Mouse (Mus musculus): ENCODE measurements around the gene Gtf3c2.

The Gtf3c2 gene

GRCm38 (mm10) chr5:31138241-31138967, 41.5 kb downstream of the Gtf3c2 start, which contains the start of gene Ucn:
Gene Ucn, minus strand, starts transcription at chr5:31138829.
- no peak for DNase-seq

GRCm38 (mm10) chr5:31137658-31138057, 42.3 kb downstream of the Gtf3c2 start:
- no peak for DNase-seq

GRCm38 (mm10) chr5:31136730-31137424, 43.1 kb downstream of the Gtf3c2 start:
- no peak for DNase-seq

GRCm38 (mm10) chr5:31126050-31126449, 53.9 kb downstream of the Gtf3c2 start:
- DNase-seq, result no peak

GRCm38 (mm10) chr5:31123481-31123880, 56.5 kb downstream of the Gtf3c2 start:
- DNase-seq, result no peak

- no peak for DNase-seq
Observed at GRCm38 (mm10) chr5:31121111-31121510, 58.8 kb downstream of the Gtf3c2 start.

GRCm38 (mm10) chr5:31116912-31117311, 63.0 kb downstream of the Gtf3c2 start:
- no peak for DNase-seq

GRCm38 (mm10) chr5:31116354-31116753, 63.6 kb downstream of the Gtf3c2 start, which contains the start of gene Trim54:
Gene Trim54, plus strand, starts transcription at chr5:31116712.
- no peak for DNase-seq

- DNase-seq, result no peak
Observed at GRCm38 (mm10) chr5:31110781-31111180, 69.2 kb downstream of the Gtf3c2 start.

GRCm38 (mm10) chr5:31108000-31108490, 71.9 kb downstream of the Gtf3c2 start, which contains the start of gene Slc30a3:
Gene Slc30a3, minus strand, starts transcription at chr5:31108237.
- DNase-seq, result no peak
